Mouse (Mus musculus): Measurements from ENCODE around the gene Cfap44. TPM values are rescaled to one million over a fixed set of nuclear protein-coding genes. Genes with fewer than 3 reads are reported as not detected.

Cfap44 gene
- total RNA-seq, 2 experiments from 2014 or later, result 8.0 to 12.8 TPM

- no peak for DNase-seq
Measured at GRCm38 (mm10) chr16:44496971-44497464, 102.4 kb downstream of the Cfap44 start.

- no peak for DNase-seq
Measured at GRCm38 (mm10) chr16:44498447-44498846, 103.9 kb downstream of the Cfap44 start.

GRCm38 (mm10) chr16:44501783-44502182 lies 107.2 kb downstream of the Cfap44 start:
- DNase-seq, result no peak

DNA sequence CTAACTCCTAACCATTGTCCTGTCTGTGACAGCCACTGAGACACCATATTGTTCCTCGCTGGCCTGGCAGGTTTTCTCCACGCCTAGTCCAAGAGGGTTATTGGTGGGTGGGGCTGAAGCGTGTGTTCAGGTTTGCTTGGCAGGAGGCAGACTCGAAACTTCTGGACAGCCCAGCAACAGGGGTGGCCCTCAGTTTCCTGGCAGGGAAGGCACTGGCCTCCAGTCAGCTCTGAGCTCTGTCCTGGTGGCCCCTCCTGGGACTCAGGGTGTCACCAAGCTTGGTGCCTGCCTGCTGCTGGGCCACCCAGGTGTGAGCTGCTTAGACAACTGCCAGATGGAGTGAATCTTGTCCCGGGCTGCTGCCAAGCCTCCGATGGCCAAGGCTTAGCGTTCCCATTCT lies 107.7 kb downstream of the Cfap44 start:
- DNase-seq, result no peak

GRCm38 (mm10) chr16:44502895-44503575 lies 108.4 kb downstream of the Cfap44 start:
- no peak for DNase-seq

- no peak for DNase-seq
Measured at GRCm38 (mm10) chr16:44505243-44505642, 110.6 kb downstream of the Cfap44 start.

DNA sequence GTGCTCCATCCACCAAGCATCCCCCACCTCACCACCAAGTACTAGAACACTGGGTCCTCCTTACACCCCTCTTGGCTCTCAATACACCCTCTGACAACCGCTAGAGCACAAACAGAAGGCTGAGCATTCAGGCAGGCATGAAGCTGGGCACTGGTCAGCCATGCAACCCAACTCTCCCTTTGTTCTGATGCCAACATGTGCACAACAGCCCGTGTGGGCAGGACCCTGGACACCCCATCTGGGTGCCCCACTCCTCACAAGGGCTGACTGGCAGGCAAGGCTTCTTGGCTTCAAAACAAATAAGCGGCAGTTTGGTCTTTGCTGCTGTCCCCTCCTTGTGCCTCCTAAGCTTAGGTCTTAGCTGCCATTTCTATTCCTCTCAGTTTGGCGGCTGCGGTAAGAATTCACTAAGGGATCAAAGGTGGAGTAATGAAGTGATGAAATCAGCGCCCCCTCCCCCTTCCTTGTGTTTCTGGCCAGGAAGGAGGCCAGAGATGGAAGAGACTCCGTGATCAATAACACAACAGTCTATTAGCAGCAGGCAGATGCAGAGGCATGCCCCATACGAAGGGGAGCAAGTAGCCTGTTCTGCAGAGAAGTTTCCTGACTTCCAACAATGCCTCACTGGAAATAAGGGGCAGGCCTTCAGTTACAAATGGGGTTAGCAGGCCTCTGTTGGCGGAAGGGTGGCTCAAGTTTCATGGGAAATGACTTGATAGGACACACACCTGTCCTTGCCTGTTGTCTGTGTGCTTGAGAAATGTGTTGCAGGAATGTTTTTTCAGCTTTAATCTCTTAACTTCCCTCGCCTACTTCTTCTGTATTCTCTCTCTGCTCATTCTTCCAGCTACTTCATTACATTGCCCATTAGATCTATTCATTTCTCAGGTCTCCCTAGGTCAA lies 112.7 kb downstream of the Cfap44 start:
- DNase-seq, result no peak

- no peak for DNase-seq
Measured at GRCm38 (mm10) chr16:44508025-44508424, 113.4 kb downstream of the Cfap44 start.

DNA sequence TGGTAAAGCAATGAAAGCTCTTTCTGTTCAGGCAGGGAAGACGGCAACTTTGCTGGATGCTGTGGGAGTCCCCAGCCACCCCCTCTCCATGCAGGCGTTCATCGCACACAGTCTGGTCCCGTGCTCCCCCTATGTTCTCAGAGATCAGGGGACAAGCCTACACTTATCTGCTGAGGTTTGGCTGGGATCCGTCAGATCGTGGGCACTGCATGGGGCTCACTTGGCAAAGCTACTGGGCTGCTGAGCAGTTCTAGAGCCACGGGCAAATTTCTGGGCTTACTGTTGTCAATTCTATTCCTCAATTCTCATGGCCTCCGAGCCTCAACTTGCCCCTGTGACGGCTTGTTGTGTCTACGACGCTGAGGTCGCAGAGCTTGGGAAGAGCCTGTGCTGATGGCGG lies 114.2 kb downstream of the Cfap44 start:
- peak; percentile 39 to 41 for DNase-seq

GRCm38 (mm10) chr16:44509458-44510344 lies 115.1 kb downstream of the Cfap44 start:
- DNase-seq, result no peak

DNA sequence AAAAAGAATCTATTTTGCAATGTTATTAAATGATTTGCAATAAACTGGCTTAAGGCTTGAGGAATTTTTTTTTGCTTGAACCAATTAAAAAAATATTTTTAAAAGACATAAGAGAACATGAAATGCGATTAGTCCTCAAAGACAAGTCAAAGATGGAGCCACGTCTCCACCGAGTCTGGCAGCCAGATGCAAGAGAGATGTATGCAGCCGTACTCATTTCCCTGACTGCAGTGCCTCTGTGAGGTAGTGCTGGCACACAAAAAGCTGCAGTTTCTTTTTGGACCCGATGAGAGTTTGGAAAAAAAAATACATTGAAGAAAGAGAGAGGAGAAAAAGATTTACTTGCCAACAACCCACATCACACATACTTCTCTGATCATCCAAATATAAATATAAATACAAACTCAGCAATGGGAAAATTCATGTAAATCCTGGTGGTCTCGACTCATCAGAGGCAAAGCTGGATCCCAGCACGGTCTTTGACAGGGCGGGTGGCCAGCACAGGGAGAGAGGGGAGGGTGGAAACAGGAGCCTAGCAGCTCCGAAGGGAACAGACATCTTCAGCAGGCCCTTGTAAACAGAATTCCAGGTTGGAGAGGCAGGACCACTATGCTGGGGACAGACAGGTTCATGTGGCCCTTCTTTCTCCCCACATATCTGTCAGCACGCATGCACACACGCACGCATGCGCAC lies 116.1 kb downstream of the Cfap44 start:
- no peak for DNase-seq

GRCm38 (mm10) chr16:44516498-44516897 lies 121.9 kb downstream of the Cfap44 start:
- DNase-seq, result no peak

DNA sequence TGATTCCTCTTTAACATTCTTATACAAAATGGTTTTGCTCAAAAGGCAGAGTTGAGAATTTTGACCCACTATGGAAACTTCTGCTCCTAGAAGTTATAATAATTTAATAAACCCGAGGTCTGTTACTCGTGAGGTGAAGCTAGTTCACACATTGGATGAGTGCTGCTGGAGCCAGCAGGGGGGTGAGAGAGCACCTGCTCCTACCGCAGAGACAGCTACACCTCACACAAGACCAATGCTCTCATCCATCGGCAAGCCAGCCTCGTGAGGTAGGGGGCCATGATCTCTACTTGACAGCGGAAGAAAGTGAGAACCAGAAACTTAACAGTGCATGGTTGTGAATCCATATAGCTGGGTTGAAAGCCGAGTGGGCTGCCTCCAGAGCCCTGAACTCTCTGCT lies 129.0 kb downstream of the Cfap44 start:
- DNase-seq, result no peak

DNA sequence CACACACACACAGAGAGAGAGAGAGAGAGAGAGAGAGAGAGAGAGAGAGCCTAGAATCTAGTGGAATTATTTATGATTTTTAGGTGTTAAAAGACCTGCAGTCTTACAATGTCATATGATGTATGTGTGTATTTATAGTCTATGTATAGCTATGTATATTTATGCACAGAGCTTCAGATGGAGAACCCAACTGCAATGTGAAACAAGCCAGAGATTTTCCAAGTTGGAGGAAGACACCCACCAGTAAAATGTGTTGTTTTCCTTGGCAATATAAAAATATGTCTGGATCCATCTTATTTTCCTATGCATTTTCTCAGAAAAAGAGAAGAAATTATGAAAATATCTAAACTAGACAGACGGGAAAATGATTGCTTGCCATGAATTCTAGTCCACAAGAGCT lies 131.4 kb downstream of the Cfap44 start:
- no peak for DNase-seq

- DNase-seq, result no peak
Measured at GRCm38 (mm10) chr16:44526689-44527088, 132.1 kb downstream of the Cfap44 start.

DNA sequence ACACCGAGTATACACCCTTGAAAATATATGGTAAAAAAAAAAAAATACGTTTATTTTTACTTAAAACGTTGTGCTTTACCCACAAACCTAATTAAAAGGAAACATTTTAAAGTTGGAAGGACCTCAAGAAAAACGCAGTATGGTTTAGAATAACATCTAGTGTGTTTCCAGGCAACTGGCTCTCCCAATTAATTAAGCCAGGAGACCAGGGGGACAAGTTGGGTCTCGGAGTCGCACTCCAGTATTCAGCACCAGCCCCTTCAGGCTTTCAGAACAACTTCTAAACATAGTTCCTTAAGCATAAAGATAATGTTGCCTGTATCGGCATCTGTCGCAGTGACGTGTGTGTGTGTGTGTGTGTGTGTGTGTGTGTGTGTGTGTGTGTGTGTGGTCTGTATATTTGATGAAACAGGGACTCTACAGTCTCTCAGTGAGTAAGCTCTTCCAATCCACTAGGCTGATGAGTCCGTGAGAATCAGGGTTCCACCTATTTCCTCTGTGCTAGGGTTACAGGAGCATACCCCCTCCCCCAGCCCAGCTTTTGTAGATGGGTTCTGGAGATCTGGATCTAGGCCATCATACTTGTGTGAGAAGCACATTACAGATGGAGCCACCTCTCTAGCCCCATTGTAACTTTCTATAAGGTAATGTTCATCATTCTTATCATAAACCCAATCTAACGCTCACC lies 132.8 kb downstream of the Cfap44 start:
- DNase-seq, result no peak

- no peak for DNase-seq
Measured at GRCm38 (mm10) chr16:44528955-44529354, 134.4 kb downstream of the Cfap44 start.

- no peak for DNase-seq
Measured at GRCm38 (mm10) chr16:44529691-44530090, 135.1 kb downstream of the Cfap44 start.

DNA sequence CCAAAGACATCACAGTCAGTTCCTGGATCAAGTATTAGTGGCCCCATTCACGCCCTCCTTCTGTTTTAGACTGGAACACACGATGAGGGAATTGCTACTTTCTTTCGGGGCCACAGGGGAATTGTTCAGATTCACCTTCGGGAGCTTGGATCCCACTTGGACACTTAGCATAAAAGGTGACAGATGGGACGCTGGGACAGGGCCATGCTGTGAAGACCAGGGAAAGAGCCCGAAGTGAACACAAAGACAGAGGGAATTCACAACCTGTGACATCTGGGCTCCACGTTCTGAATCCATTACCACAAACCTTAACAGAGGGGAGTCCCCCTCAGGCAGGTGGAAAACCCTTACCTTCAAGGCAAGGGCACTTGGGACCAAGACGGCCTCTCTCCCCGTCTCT lies 135.6 kb downstream of the Cfap44 start:
- DNase-seq, result no peak

DNA sequence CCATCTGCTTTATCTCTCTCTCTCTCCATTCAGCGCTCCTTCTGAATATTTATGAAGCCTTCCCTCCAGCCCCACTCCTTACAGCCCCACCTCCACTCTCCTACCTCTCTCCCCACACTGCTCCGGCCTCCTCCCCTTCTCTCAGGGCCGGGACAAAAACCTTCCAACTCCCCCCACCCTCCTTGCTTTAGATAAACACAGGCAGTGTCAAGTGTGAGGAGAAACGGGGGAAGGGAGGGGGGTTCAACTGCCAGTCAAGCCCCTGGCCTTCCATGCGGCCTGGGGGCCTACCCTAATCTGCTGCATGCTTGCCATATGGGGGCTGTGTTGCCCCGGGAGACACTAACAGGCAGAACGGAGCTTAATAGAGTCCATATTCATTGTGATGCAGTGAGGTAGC lies 136.2 kb downstream of the Cfap44 start:
- no peak for DNase-seq

- no peak for DNase-seq
Measured at GRCm38 (mm10) chr16:44531239-44531797, 136.7 kb downstream of the Cfap44 start.

Measured in layer of hippocampus, postnatal 36 days (tissue).